25 mouse cellular contexts compared by ENCODE assay signal in genomic region chr14:32081026-32081425, GRCm38 (mm10). TPM values are rescaled to one million over a fixed set of nuclear protein-coding genes. Genes with fewer than 3 reads are reported as not detected.
DNase-seq lines count a peak whose midpoint lies in the region; ATAC-seq and TF ChIP-seq lines count a peak whose summit lies in the region.
"Had no signal": no experiment of that assay in that cellular context is flagged by ENCODE, and none has a peak within 500 bp of the region (broad histone marks: within the 10 kb centered on the region; RNA-seq: fewer than 3 reads in every experiment).

No protein-coding gene starts in this region.

- H3K4me3 ChIP-seq in left cerebral cortex, adult 2 months: no peak overlapping the region
- H3K4me3 ChIP-seq: forebrain, embryonic 10.5 days; forebrain, embryonic 13.5 days; heart, embryonic 13.5 days had no signal

- H3K27ac ChIP-seq in left cerebral cortex, adult 2 months: no peak overlapping the region
- H3K27ac ChIP-seq: forebrain, embryonic 10.5 days; forebrain, embryonic 13.5 days; heart, embryonic 13.5 days; hindbrain, embryonic 14.5 days; hindbrain, postnatal 0 days had no signal

- peak; percentile 22; the same call in 1 of the 2 replicates for ATAC-seq in frontal cortex, adult (ENCODE audit: low TSS enrichment)
- ATAC-seq: forebrain, embryonic 13.5 days; forebrain, embryonic 16.5 days; hindbrain, postnatal 0 days; inflammation-experienced regulatory T-cells, adult 6 months; Patski had no signal

- TF ChIP-seq CTCF in left cerebral cortex, adult 2 months (IDR thresholded peaks at IDR 0.05): no peak

- no peak for DNase-seq in frontal cortex, postnatal 10 days (ENCODE audit: low spot score in 2 of 2)
- peak; percentile 17 to 55 for DNase-seq in left cerebral cortex, postnatal 25 days (ENCODE audit: low spot score in 2 of 2)
- DNase-seq in left cerebral cortex, adult 2 months (ENCODE audit: extremely low spot score in 1 of 2, low spot score in 2 of 2): no peak
- DNase-seq in right cerebral cortex, adult 18-20 months: peak; percentile 24
- DNase-seq in right cerebral cortex, postnatal 36 days (ENCODE audit: low spot score in 2 of 2): no peak
- DNase-seq in brain, adult 2 months (ENCODE audit: low read depth, low spot score): peak; percentile 60
- DNase-seq: adrenal gland, postnatal 10 days; adrenal gland, postnatal 36 days; B cell, adult 2 months; cerebellum, adult 11 months; cerebellum, adult 2 months; cerebellum, postnatal 10 days; gastrocnemius, postnatal 25 days; heart, postnatal 14 days; heart, postnatal 4 days had no signal

- intact Hi-C loops in left cerebral cortex, postnatal 25 days (cut with DNase I): no loop called here
- intact Hi-C loops in left cerebral cortex, adult 2 months (cut with DNase I): loop anchor here (10.0 kb wide), 1 partner anchor 586 kb away; the partner anchor contains the start of genes Eaf1 and Mettl6

RNA-seq across cellular contexts. Expression of gene Oxnad1, which starts 4.1 kb away (rescaled TPM):
- 10 to 100 TPM; 11.9 to 16.3 TPM for total RNA-seq in left cerebral cortex, postnatal 25 days (2021)
- total RNA-seq in left cerebral cortex, adult 2 months (2021): 10 to 100 TPM; 13.9 to 16.7 TPM

RNA-seq across cellular contexts. Expression of gene Dph3, which starts 4.5 kb away (rescaled TPM):
- total RNA-seq in left cerebral cortex, postnatal 25 days (2021): 10 to 100 TPM; 47.2 to 48.4 TPM
- total RNA-seq in left cerebral cortex, adult 2 months (2021): 10 to 100 TPM; 45.3 to 46.2 TPM

RNA-seq across cellular contexts. Expression of gene Galnt15, which starts 52.2 kb away (rescaled TPM):
- 1 to 10 TPM; 1.3 to 2.0 TPM for total RNA-seq in left cerebral cortex, postnatal 25 days (2021)
- total RNA-seq in left cerebral cortex, adult 2 months (2021): 1 to 10 TPM; 2.1 to 2.2 TPM
- total RNA-seq: CH12.LX had no signal

Comparison
In these comparisons a context has a peak if more than half of its experiments do, and no peak if none do; other contexts are left out.
1. DNase-seq: peak in left cerebral cortex, postnatal 25 days (2 of 2), right cerebral cortex, adult 18-20 months (single experiment) and brain, adult 2 months (single experiment); none in frontal cortex, postnatal 10 days (0 of 2), left cerebral cortex, adult 2 months (0 of 2) and right cerebral cortex, postnatal 36 days (0 of 2).